Mouse (Mus musculus): ENCODE results near the gene Dnajc7. TPM values are rescaled to one million over a fixed set of nuclear protein-coding genes. Genes with fewer than 3 reads are reported as not detected.

The Dnajc7 gene
- total RNA-seq, 4 experiments from 2014 or later, result 79.4 to 106 (median 95.5) TPM

GRCm38 (mm10) chr11:100581756-100582155 is 38.2 kb downstream of the Dnajc7 start:
- no peak for DNase-seq (ENCODE audit: low spot score in 2 of 2)

GRCm38 (mm10) chr11:100580275-100580674 is 39.7 kb downstream of the Dnajc7 start:
- DNase-seq (ENCODE audit: low spot score in 2 of 2), result no peak

- no peak for DNase-seq (ENCODE audit: low spot score in 2 of 2)
Measured at GRCm38 (mm10) chr11:100579116-100579799, 40.7 kb downstream of the Dnajc7 start.

- no peak for DNase-seq (ENCODE audit: low spot score in 2 of 2)
Measured at GRCm38 (mm10) chr11:100577852-100578599, 41.9 kb downstream of the Dnajc7 start.

GRCm38 (mm10) chr11:100576256-100576655 is 43.7 kb downstream of the Dnajc7 start:
- DNase-seq (ENCODE audit: low spot score in 2 of 2), result no peak

- no peak for DNase-seq (ENCODE audit: low spot score in 2 of 2)
Measured at GRCm38 (mm10) chr11:100575484-100575855, 44.5 kb downstream of the Dnajc7 start.

GRCm38 (mm10) chr11:100574708-100575483 is 45.1 kb downstream of the Dnajc7 start, which contains the start of gene Cnp:
TSS of gene Cnp (plus strand) at chr11:100574904.
- peak; percentile 59 to 60 for DNase-seq (ENCODE audit: low spot score in 2 of 2)

GRCm38 (mm10) chr11:100574188-100574587 is 45.8 kb downstream of the Dnajc7 start:
- DNase-seq (ENCODE audit: low spot score in 2 of 2), result no peak

- DNase-seq (ENCODE audit: low spot score in 2 of 2), result no peak
Measured at GRCm38 (mm10) chr11:100571202-100571567, 48.8 kb downstream of the Dnajc7 start.

- peak; percentile 43 to 62 for DNase-seq (ENCODE audit: low spot score in 2 of 2)
Measured at GRCm38 (mm10) chr11:100570430-100571201, 49.4 kb downstream of the Dnajc7 start.

GRCm38 (mm10) chr11:100569789-100570188 is 50.2 kb downstream of the Dnajc7 start:
- no peak for DNase-seq (ENCODE audit: low spot score in 2 of 2)

GRCm38 (mm10) chr11:100568692-100569091 is 51.3 kb downstream of the Dnajc7 start:
- no peak for DNase-seq (ENCODE audit: low spot score in 2 of 2)

GRCm38 (mm10) chr11:100567815-100568245 is 52.1 kb downstream of the Dnajc7 start:
- DNase-seq (ENCODE audit: low spot score in 2 of 2), result no peak

GRCm38 (mm10) chr11:100567229-100567628 is 52.7 kb downstream of the Dnajc7 start:
- no peak for DNase-seq (ENCODE audit: low spot score in 2 of 2)

GRCm38 (mm10) chr11:100564703-100565102 is 55.3 kb downstream of the Dnajc7 start:
- DNase-seq (ENCODE audit: low spot score in 2 of 2), result no peak

- DNase-seq (ENCODE audit: low spot score in 2 of 2), result no peak
Measured at GRCm38 (mm10) chr11:100564297-100564696, 55.7 kb downstream of the Dnajc7 start.

GRCm38 (mm10) chr11:100561748-100562147 is 58.2 kb downstream of the Dnajc7 start:
- DNase-seq (ENCODE audit: low spot score in 2 of 2), result no peak

GRCm38 (mm10) chr11:100559476-100559875 is 60.5 kb downstream of the Dnajc7 start:
- no peak for DNase-seq (ENCODE audit: low spot score in 2 of 2)

- no peak for DNase-seq (ENCODE audit: low spot score in 2 of 2)
Measured at GRCm38 (mm10) chr11:100557563-100557962, 62.4 kb downstream of the Dnajc7 start.

GRCm38 (mm10) chr11:100555583-100555982 is 64.4 kb downstream of the Dnajc7 start:
- DNase-seq (ENCODE audit: low spot score in 2 of 2), result peak; percentile 16 to 23

- DNase-seq (ENCODE audit: low spot score in 2 of 2), result no peak
Measured at GRCm38 (mm10) chr11:100552842-100553241, 67.1 kb downstream of the Dnajc7 start.

Data from gastrocnemius, adult 8-10 months (tissue).